Mouse (Mus musculus) olfactory bulb, adult 2 months (tissue): ENCODE results near the gene Spock1. TPM values are rescaled to one million over a fixed set of nuclear protein-coding genes. Genes with fewer than 3 reads are reported as not detected.

Source experiments
- H3K27ac ChIP-seq: fragments of 200-500 bp; 2 replicates; pipeline ENCODE4 v1.5.1; 2012; ENCODE audit warnings: low read depth, low read length; ENCODE audit not compliant: insufficient read depth
- H3K4me1 ChIP-seq: fragments of 200-500 bp; 2 replicates; pipeline ENCODE4 v1.6.1; 2012; ENCODE audit warnings: low read length; ENCODE audit not compliant: control insufficient read depth, insufficient read depth
- H3K4me3 ChIP-seq: fragments of 200-500 bp; 2 replicates; pipeline ENCODE4 v1.5.1; 2012; ENCODE audit warnings: mild to moderate bottlenecking, low read depth, low read length, moderate library complexity; ENCODE audit not compliant: insufficient read depth
- CTCF ChIP-seq: fragments of 200-500 bp; IDR thresholded peaks from 2 replicates; pipeline ENCODE4 v1.5.1; 2012; ENCODE audit warnings: low read depth, mild to moderate bottlenecking, low read length, moderate library complexity; ENCODE audit not compliant: insufficient read depth
- POLR2A ChIP-seq: fragments of 200-500 bp; IDR thresholded peaks from 2 replicates; pipeline ENCODE4 v1.6.1; 2012; ENCODE audit warnings: mild to moderate bottlenecking, low read depth, low read length, moderate library complexity; ENCODE audit not compliant: insufficient read depth
- WGBS: fragments of 180-500 bp; shearing (Covaris S2); methylation state at CpG from one replicate; pipeline ENCODE4 v1.1.7; 2018; 5-methylcytosine and 5-hydroxymethylcytosine counted together
- polyA plus RNA-seq: library from polyadenylated mRNA; stranded (reverse); fragments of >200 nt; gene quantifications from 2 replicates; pipeline ENCODE4 v1.2.4, GENCODE M21; 2012; ENCODE audit warnings: low replicate concordance; ENCODE audit not compliant: missing spikeins, insufficient read depth, insufficient read length

The Spock1 gene
- polyA plus RNA-seq, 1 experiment: not detected

DNA sequence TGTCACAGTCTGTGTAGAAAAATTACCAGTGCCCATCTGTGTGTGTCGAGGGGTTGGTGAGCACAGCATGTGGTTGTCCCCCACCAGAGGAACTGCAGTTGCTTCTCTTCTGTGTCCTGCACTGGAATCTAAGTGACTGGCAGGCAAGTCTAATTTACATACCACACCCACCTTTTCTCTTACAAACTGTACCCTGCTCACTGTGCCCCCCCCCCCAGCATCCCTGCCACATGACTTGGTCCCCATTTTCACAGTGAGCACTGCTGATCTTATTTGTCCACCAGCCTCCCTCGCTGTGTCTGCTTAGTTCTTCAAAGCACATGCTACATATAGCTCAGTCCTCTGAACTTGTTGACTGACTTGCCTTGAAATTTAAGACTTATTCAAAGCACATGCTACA, 22.2 kb upstream of the Spock1 start:
- no peak overlapping the region for H3K4me3 ChIP-seq
- no peak overlapping the region for H3K27ac ChIP-seq
- TF ChIP-seq CTCF: no peak
- H3K4me1 ChIP-seq: no peaks in the 10 kb centered on the region
- 67% methylated on average over 2 of the region's 2 CpGs for WGBS

DNA sequence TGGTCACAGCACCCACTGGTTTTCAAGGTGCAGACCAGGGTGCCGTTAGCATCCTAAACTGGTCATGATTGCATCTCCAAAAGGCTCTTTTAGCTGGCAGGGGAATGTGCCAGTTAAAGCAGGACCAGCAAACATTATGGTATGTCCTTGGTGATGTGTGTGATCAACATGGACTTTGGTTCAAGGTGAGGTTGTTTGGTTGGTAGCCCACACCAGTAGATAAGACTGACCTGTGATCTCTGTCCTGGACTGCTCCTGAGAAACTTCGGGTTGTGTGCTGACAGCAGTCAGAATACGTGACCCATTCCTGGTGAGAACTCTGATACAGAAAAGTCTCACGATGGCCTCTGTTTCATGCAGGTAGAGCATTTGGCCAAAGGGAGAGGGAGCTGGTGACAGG, 11.8 kb upstream of the Spock1 start:
- TF ChIP-seq CTCF (no peak), POLR2A (no peak)
- WGBS: 97% methylated on average over 4 of the region's 4 CpGs
- Histone ChIP-seq H3K4me3 (no peak overlapping the region), H3K4me1 (peaks cover 5% of the 10 kb centered on the region), H3K27ac (no peak overlapping the region)

DNA sequence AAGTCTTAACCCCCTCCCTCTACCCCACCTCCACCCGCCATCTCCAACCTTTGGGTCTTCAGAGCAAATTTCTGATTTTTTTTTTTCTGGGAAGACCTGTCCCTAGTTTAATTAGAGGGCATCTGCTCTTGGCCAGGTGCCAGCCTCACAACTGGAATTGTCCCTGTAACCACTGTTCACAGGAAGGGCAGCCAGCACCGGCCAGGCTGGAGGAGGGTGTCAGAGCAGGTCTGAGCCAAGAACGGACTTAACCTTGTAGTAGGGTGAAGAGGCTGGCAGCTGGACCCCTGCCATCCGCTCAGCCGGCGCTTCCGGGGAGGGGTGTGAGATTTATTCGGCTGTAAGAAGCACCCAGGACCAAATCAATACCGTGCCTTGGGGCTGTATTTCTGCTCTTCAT, 3.0 kb upstream of the Spock1 start:
- no peak overlapping the region for H3K27ac ChIP-seq
- TF ChIP-seq CTCF: no peak
- no peak for TF ChIP-seq POLR2A
- WGBS: 42% methylated on average over 9 of the region's 9 CpGs
- no peak overlapping the region for H3K4me3 ChIP-seq
- peaks cover 12% of the 10 kb centered on the region for H3K4me1 ChIP-seq

DNA sequence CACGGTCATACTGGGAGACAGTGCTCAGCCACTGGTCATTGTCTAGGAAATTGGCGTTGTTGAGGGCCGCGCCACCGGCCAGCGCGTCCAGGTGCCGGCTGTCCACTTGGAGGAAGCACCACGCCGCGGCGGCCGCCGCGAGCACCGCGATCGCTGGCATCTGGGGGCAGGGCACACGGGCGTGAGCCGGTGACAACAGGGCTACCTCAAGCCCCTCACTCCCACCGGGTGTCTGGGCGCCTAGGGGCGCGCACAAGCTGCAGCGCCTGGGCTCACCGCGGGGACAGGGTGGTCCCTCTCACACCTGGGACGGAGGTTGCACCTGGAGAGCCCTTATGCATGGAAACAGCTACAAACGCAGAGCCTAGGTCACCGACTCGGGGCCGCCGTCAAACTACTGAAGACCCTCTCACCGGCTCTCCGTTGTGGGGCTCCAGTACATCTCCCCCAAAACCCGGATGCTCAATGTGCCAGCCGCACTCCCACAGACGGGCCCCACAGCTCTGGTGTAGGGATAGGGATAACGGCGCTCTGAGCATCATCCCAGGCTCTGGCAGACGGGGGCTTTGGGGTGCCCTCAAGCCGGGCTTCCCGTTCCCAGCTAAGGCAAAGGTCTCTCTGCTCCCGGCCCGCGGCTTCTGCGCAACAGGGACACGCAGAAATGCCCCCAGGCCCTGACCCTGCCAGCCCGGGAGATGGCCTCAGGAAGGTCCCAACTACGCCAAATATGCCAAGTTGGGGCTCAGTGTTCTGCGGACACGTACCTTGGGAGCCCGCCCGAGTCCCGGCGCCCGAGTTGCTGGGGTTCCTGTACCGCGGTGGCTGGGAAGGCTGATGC, 485 bp downstream of the Spock1 start:
- H3K4me3 ChIP-seq: peak overlapping the region; percentile 60
- no peak overlapping the region for H3K27ac ChIP-seq
- 1% methylated on average over 60 of the region's 60 CpGs for WGBS
- no peak for TF ChIP-seq POLR2A
- no peak for TF ChIP-seq CTCF
- H3K4me1 ChIP-seq: peaks cover 12% of the 10 kb centered on the region

DNA sequence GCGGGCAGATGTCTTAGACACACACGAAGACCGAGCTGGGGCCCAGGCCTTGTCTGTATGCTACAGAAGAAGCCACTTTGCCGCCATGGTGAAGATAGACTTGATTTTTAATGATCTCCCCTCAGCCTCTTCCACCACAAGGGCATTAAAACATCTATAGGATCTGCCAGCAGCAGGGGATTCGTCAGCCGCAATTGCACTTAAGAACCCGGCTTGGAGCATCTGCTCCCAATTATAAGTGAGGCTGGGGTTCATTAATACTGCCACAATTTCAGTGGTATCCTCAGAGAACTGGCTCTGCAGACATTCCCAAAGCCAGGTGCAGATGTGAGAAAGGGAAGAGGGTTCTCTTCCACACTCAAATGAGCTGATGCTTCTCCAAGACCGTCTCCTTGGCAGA, 13.5 kb downstream of the Spock1 start:
- WGBS: 61% methylated on average over 8 of the region's 8 CpGs
- no peak overlapping the region for H3K4me3 ChIP-seq
- H3K4me1 ChIP-seq: no peaks in the 10 kb centered on the region; the same call in none of the 2 replicates
- TF ChIP-seq POLR2A (no peak), CTCF (no peak)
- no peak overlapping the region for H3K27ac ChIP-seq

DNA sequence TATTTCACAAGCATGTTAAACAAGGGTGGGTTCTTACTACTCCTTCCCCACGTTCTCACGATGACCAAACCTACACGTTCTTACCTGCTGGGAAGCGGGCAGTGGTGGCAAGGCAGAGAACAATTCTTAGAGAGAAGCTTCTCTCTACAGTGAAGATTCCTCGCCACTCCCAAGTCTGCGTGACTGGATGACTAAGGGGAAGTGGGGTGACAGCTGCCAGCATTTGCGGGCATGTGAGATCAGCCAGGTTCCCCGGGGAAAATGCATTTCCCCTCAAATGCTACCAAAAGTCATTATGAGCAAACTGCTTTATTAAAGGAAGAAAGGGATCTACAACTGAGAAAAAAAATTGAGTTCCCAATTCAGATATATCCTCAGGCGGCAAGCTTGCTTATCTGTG, 18.4 kb downstream of the Spock1 start:
- WGBS: 86% methylated on average over 9 of the region's 9 CpGs
- H3K4me1 ChIP-seq: peaks cover under 1% of the 10 kb centered on the region; the same call in 1 of the 2 replicates
- no peak for TF ChIP-seq CTCF
- TF ChIP-seq POLR2A: no peak
- H3K27ac ChIP-seq: no peak overlapping the region
- no peak overlapping the region for H3K4me3 ChIP-seq

DNA sequence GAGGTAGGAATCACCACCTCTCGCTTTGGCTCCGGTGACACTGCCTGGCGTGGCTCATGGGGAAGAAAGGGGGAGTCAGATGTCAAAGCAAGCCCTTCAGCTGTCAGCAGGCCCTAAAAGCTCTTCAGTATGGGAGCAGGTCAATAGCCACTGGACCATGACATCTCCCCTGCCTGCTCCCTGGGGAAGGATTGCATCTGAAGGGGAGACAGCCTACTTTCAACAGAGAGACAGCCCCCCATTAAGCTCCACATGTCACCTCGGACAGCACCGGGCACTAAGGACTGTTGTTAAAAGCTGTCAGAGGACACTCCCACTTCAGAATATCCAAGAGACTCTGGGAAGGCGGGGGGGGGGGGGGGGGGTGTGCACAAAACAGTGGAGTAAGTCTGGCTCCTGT, 19.1 kb downstream of the Spock1 start:
- WGBS: 53% methylated on average over 6 of the region's 6 CpGs
- Histone ChIP-seq H3K4me1 (peaks cover 3% of the 10 kb centered on the region; the same call in 1 of the 2 replicates), H3K27ac (no peak overlapping the region), H3K4me3 (no peak overlapping the region)
- no peak for TF ChIP-seq CTCF
- no peak for TF ChIP-seq POLR2A

DNA sequence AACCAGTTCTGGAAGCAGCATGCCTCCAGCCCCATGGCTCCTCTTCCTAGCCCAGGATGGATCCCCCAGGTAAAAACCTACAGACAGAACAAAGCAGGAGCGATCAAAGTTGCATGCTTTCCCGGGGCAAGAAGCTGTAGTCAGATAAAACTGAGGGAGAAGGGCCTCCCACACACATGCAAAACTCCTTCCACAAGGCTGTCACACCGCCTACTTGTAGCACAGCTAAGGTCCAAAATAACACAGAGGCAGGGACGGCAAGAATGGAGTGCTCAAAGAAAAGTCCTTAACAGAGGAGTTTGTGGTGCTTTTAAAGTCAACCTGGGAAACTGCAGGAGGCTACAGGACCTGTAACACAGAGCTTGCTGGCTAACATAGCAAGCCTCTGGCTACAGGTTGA, 28.3 kb downstream of the Spock1 start:
- no peak overlapping the region for H3K4me3 ChIP-seq
- 32% methylated on average over 4 of the region's 4 CpGs for WGBS
- TF ChIP-seq CTCF (no peak), POLR2A (no peak)
- peaks cover 12% of the 10 kb centered on the region for H3K4me1 ChIP-seq
- no peak overlapping the region for H3K27ac ChIP-seq

DNA sequence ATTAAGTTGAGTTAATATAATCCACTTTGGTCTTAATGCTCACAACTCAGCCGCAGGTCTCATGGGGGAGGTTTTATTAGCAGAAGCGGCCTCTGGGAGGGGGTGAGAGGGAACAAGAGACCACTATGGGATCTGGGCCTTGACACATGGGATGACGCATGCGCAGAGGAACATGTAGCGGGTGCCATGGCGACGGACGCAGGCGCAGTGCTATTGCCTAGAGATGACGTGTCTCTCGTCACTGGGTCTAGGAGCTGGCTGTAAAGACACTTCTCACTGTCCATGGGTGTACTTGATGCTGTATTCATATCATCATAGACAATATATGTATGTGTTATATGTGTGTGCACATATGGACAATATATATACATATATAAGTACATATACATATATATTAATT, 29.3 kb downstream of the Spock1 start:
- Histone ChIP-seq H3K27ac (no peak overlapping the region), H3K4me1 (peaks cover 10% of the 10 kb centered on the region), H3K4me3 (no peak overlapping the region)
- TF ChIP-seq POLR2A (no peak), CTCF (no peak)
- 94% methylated on average over 11 of the region's 11 CpGs for WGBS
